Mouse (Mus musculus): ENCODE data around the gene Meis1.

- TF ChIP-seq CTCF (conservative IDR thresholded peaks at IDR 0.05; ENCODE audit: low read length), result no peak
- TF ChIP-seq NANOG (IDR thresholded peaks at IDR 0.05; ENCODE audit: borderline replicate concordance, low read length), result no peak
- TF ChIP-seq POU5F1 (IDR thresholded peaks at IDR 0.05; ENCODE audit: borderline replicate concordance, low read length), result no peak
Measured at GRCm38 (mm10) chr11:18912311-18913019, 106.3 kb downstream of the Meis1 start.

Measured in E14TG2a.4 (cell line).